Mouse (Mus musculus): ENCODE measurements around the gene Sgsh. TPM values are rescaled to one million over a fixed set of nuclear protein-coding genes. Genes with fewer than 3 reads are reported as not detected.

The Sgsh gene
- polyA plus RNA-seq, 1 experiment from 2014 or later: 8.7 TPM

GRCm38 (mm10) chr11:119363534-119364145 lies 8.3 kb upstream of the Sgsh start:
- Histone ChIP-seq H3K9me3 (no peaks in the 10 kb centered on the region), H3K4me1 (no peaks in the 10 kb centered on the region), H3K4me2 (no peak overlapping the region), H3K4me3 (no peak overlapping the region), H3K9ac (no peak overlapping the region), H3K27ac (no peak overlapping the region), H3K36me3 (peaks cover 16% of the 10 kb centered on the region; the same call in 1 of the 2 replicates), H3K27me3 (no peaks in the 10 kb centered on the region)
- 31% methylated on average over 11 of the region's 11 CpGs for WGBS
- peak; percentile 70; the same call in 1 of the 2 replicates for ATAC-seq (ENCODE audit: borderline replicate concordance, extremely low read depth, low FRiP score, low TSS enrichment)

- H3K4me1 ChIP-seq: no peaks in the 10 kb centered on the region
- no peak overlapping the region for H3K9ac ChIP-seq
- H3K27me3 ChIP-seq: no peaks in the 10 kb centered on the region
- no peak overlapping the region for H3K27ac ChIP-seq
- H3K9me3 ChIP-seq: no peaks in the 10 kb centered on the region
- 34% methylated on average over 11 of the region's 11 CpGs for WGBS
- H3K4me2 ChIP-seq: no peak overlapping the region
- H3K4me3 ChIP-seq: no peak overlapping the region
- peak; percentile 52; the same call in 1 of the 2 replicates for ATAC-seq (ENCODE audit: borderline replicate concordance, extremely low read depth, low FRiP score, low TSS enrichment)
- H3K36me3 ChIP-seq: peaks cover 16% of the 10 kb centered on the region; the same call in 1 of the 2 replicates
Measured at GRCm38 (mm10) chr11:119362769-119363533, 7.6 kb upstream of the Sgsh start.

GRCm38 (mm10) chr11:119359089-119359488 lies 3.8 kb upstream of the Sgsh start:
- no peaks in the 10 kb centered on the region for H3K27me3 ChIP-seq
- no peak overlapping the region for H3K4me3 ChIP-seq
- peaks cover 18% of the 10 kb centered on the region for H3K4me1 ChIP-seq
- 88% methylated on average over 10 of the region's 10 CpGs for WGBS
- H3K27ac ChIP-seq: no peak overlapping the region
- H3K4me2 ChIP-seq: no peak overlapping the region
- H3K9ac ChIP-seq: no peak overlapping the region
- no peaks in the 10 kb centered on the region for H3K9me3 ChIP-seq
- ATAC-seq (ENCODE audit: borderline replicate concordance, extremely low read depth, low FRiP score, low TSS enrichment): no peak
- H3K36me3 ChIP-seq: peaks cover 7% of the 10 kb centered on the region; the same call in 1 of the 2 replicates

- Histone ChIP-seq H3K4me3 (peak overlapping the region; percentile 81), H3K36me3 (peaks cover 5% of the 10 kb centered on the region; the same call in 1 of the 2 replicates), H3K4me2 (peak overlapping the region; percentile 93), H3K4me1 (peaks cover 20% of the 10 kb centered on the region), H3K27me3 (no peaks in the 10 kb centered on the region), H3K9me3 (no peaks in the 10 kb centered on the region), H3K27ac (peak overlapping the region; percentile 90), H3K9ac (peak overlapping the region; percentile 58)
- no peak for ATAC-seq (ENCODE audit: borderline replicate concordance, extremely low read depth, low FRiP score, low TSS enrichment)
- WGBS: 3% methylated on average over 23 of the region's 23 CpGs
Measured at GRCm38 (mm10) chr11:119354798-119355442, 416 bp downstream of the Sgsh start.

- Histone ChIP-seq H3K36me3 (no peaks in the 10 kb centered on the region), H3K4me1 (peaks cover 20% of the 10 kb centered on the region), H3K9me3 (no peaks in the 10 kb centered on the region), H3K9ac (no peak overlapping the region), H3K4me3 (no peak overlapping the region), H3K4me2 (peak overlapping the region; percentile 93), H3K27ac (no peak overlapping the region; the same call in 1 of the 2 replicates), H3K27me3 (no peaks in the 10 kb centered on the region)
- WGBS: 81% methylated on average over 4 of the region's 4 CpGs
- no peak for ATAC-seq (ENCODE audit: borderline replicate concordance, extremely low read depth, low FRiP score, low TSS enrichment)
Measured at GRCm38 (mm10) chr11:119353946-119354345, 1.4 kb downstream of the Sgsh start.

GRCm38 (mm10) chr11:119352113-119352512 lies 3.2 kb downstream of the Sgsh start:
- ATAC-seq (ENCODE audit: borderline replicate concordance, extremely low read depth, low FRiP score, low TSS enrichment): no peak
- Histone ChIP-seq H3K9me3 (no peaks in the 10 kb centered on the region), H3K27me3 (no peaks in the 10 kb centered on the region), H3K36me3 (no peaks in the 10 kb centered on the region), H3K4me3 (no peak overlapping the region), H3K27ac (no peak overlapping the region), H3K4me1 (peaks cover 20% of the 10 kb centered on the region), H3K4me2 (no peak overlapping the region), H3K9ac (no peak overlapping the region)
- WGBS: 63% methylated on average over 7 of the region's 7 CpGs

- Histone ChIP-seq H3K4me2 (no peak overlapping the region), H3K27me3 (no peaks in the 10 kb centered on the region), H3K4me1 (no peaks in the 10 kb centered on the region), H3K4me3 (no peak overlapping the region), H3K27ac (no peak overlapping the region), H3K36me3 (no peaks in the 10 kb centered on the region), H3K9ac (no peak overlapping the region), H3K9me3 (no peaks in the 10 kb centered on the region)
- WGBS: 84% methylated on average over 4 of the region's 4 CpGs
- ATAC-seq (ENCODE audit: borderline replicate concordance, extremely low read depth, low FRiP score, low TSS enrichment): no peak
Measured at GRCm38 (mm10) chr11:119347125-119347524, 8.2 kb downstream of the Sgsh start.

GRCm38 (mm10) chr11:119344865-119345264 lies 10.5 kb downstream of the Sgsh start:
- no peaks in the 10 kb centered on the region for H3K9me3 ChIP-seq
- H3K27ac ChIP-seq: no peak overlapping the region
- no peaks in the 10 kb centered on the region for H3K36me3 ChIP-seq
- no peak for ATAC-seq (ENCODE audit: borderline replicate concordance, extremely low read depth, low FRiP score, low TSS enrichment)
- H3K27me3 ChIP-seq: no peaks in the 10 kb centered on the region
- H3K4me1 ChIP-seq: no peaks in the 10 kb centered on the region
- H3K9ac ChIP-seq: no peak overlapping the region
- H3K4me3 ChIP-seq: no peak overlapping the region
- WGBS: 61% methylated on average over 6 of the region's 6 CpGs
- H3K4me2 ChIP-seq: no peak overlapping the region

GRCm38 (mm10) chr11:119344178-119344577 lies 11.2 kb downstream of the Sgsh start:
- no peak overlapping the region for H3K9ac ChIP-seq
- no peak overlapping the region for H3K4me2 ChIP-seq
- H3K9me3 ChIP-seq: no peaks in the 10 kb centered on the region
- H3K27me3 ChIP-seq: no peaks in the 10 kb centered on the region
- no peak overlapping the region for H3K27ac ChIP-seq
- no peak for ATAC-seq (ENCODE audit: borderline replicate concordance, extremely low read depth, low FRiP score, low TSS enrichment)
- no peak overlapping the region for H3K4me3 ChIP-seq
- H3K4me1 ChIP-seq: no peaks in the 10 kb centered on the region
- H3K36me3 ChIP-seq: no peaks in the 10 kb centered on the region
- 78% methylated on average over 8 of the region's 8 CpGs for WGBS

GRCm38 (mm10) chr11:119339637-119340036 lies 15.7 kb downstream of the Sgsh start:
- Histone ChIP-seq H3K36me3 (no peaks in the 10 kb centered on the region), H3K27me3 (no peaks in the 10 kb centered on the region), H3K4me2 (no peak overlapping the region), H3K27ac (no peak overlapping the region), H3K9me3 (no peaks in the 10 kb centered on the region), H3K4me3 (no peak overlapping the region), H3K4me1 (no peaks in the 10 kb centered on the region), H3K9ac (no peak overlapping the region)
- ATAC-seq (ENCODE audit: borderline replicate concordance, extremely low read depth, low FRiP score, low TSS enrichment): no peak
- WGBS: 6% methylated on average over 5 of the region's 5 CpGs

GRCm38 (mm10) chr11:119339179-119339578 lies 16.2 kb downstream of the Sgsh start:
- Histone ChIP-seq H3K9me3 (no peaks in the 10 kb centered on the region), H3K9ac (no peak overlapping the region), H3K4me3 (no peak overlapping the region), H3K4me1 (no peaks in the 10 kb centered on the region), H3K27me3 (no peaks in the 10 kb centered on the region), H3K27ac (no peak overlapping the region), H3K4me2 (no peak overlapping the region), H3K36me3 (no peaks in the 10 kb centered on the region)
- WGBS: 41% methylated on average over 5 of the region's 5 CpGs
- ATAC-seq (ENCODE audit: borderline replicate concordance, extremely low read depth, low FRiP score, low TSS enrichment): no peak
